Mouse (Mus musculus) MEL (cell line): ENCODE measurements around the gene Fcrlb. TPM values are rescaled to one million over a fixed set of nuclear protein-coding genes. Genes with fewer than 3 reads are reported as not detected.

Source experiments
- DNase-seq: peaks from one replicate; pipeline ENCODE4 v3.0.0; 2011; ENCODE audit warnings: low read depth, low spot score
- H3K27ac ChIP-seq: 2 replicates; pipeline ENCODE4 v1.5.1; 2012; ENCODE audit warnings: low read depth, mild to moderate bottlenecking, control low read depth, low read length, moderate library complexity; ENCODE audit not compliant: control insufficient read depth
- H3K27me3 ChIP-seq, 2 experiments: fragments of 150-350 bp in 1 of 2; sonication (generic) in 1 of 2; 2 replicates each; pipeline ENCODE4 v1.6.1; 2012; ENCODE audit warnings: low read length in 2 of 2, mild to moderate bottlenecking in 2 of 2, improper control_type of control experiment in 1 of 2, moderate library complexity in 1 of 2; ENCODE audit not compliant: insufficient read depth in 2 of 2, control insufficient read depth in 1 of 2
- H3K36me3 ChIP-seq, 2 experiments: 2 replicates each; pipeline ENCODE4 v1.6.1; 2012 to 2014; ENCODE audit warnings: low read length in 2 of 2, improper control_type of control experiment in 1 of 2, inconsistent platforms in 1 of 2, mild to moderate bottlenecking in 1 of 2; ENCODE audit not compliant: insufficient read depth in 2 of 2, control insufficient read depth in 1 of 2
- H3K4me1 ChIP-seq, 2 experiments: fragments of 150-350 bp in 1 of 2; sonication (generic) in 1 of 2; 2 replicates each; pipeline ENCODE4 v1.6.1; 2012; ENCODE audit warnings: low read length in 2 of 2, improper control_type of control experiment in 1 of 2, mild to moderate bottlenecking in 1 of 2; ENCODE audit not compliant: insufficient read depth in 2 of 2, control insufficient read depth in 1 of 2
- H3K4me3 ChIP-seq, 2 experiments: fragments of 150-350 bp in 1 of 2; sonication (generic) in 1 of 2; 2 replicates each; pipeline ENCODE4 v1.5.1; 2012; ENCODE audit warnings: low read depth in 2 of 2, low read length in 2 of 2, mild to moderate bottlenecking in 2 of 2, moderate library complexity in 2 of 2, control low read depth in 1 of 2, improper control_type of control experiment in 1 of 2; ENCODE audit not compliant: control insufficient read depth in 1 of 2, insufficient read depth in 1 of 2
- H3K79me2 ChIP-seq: 2 replicates; pipeline ENCODE4 v1.6.1; 2012; ENCODE audit warnings: mild to moderate bottlenecking, low read length, moderate library complexity; ENCODE audit not compliant: control insufficient read depth, poor library complexity, insufficient read depth
- H3K9ac ChIP-seq: 2 replicates; pipeline ENCODE4 v1.6.1; 2012; ENCODE audit warnings: low read depth, mild to moderate bottlenecking, control low read depth, low read length, moderate library complexity; ENCODE audit not compliant: control insufficient read depth, poor library complexity, severe bottlenecking
- H3K9me3 ChIP-seq: fragments of 150-350 bp; sonication (generic); replicated peaks from 2 replicates; pipeline ENCODE4 v1.6.1; 2012; ENCODE audit warnings: mild to moderate bottlenecking, low read length, improper control_type of control experiment, moderate library complexity; ENCODE audit not compliant: insufficient read depth
- CTCF ChIP-seq, 3 experiments: IDR thresholded peaks in 2 of 3; conservative IDR thresholded peaks in 1 of 3; 2 replicates each; pipeline ENCODE4 v1.5.1; 2011 to 2012; ENCODE audit warnings: low read length in 3 of 3, low read depth in 2 of 3, mild to moderate bottlenecking in 2 of 3, improper control_type of control experiment in 1 of 3, inconsistent platforms in 1 of 3, mixed read lengths in 1 of 3, moderate library complexity in 1 of 3; ENCODE audit not compliant: control insufficient read depth in 1 of 3, insufficient read depth in 1 of 3, poor library complexity in 1 of 3, severe bottlenecking in 1 of 3
- E2F4 ChIP-seq: IDR thresholded peaks from 2 replicates; pipeline ENCODE4 v1.6.1; 2011; ENCODE audit warnings: low read depth, low read length, improper control_type of control experiment, borderline replicate concordance
- EP300 ChIP-seq, 2 experiments: IDR thresholded peaks; 2 replicates each; pipeline ENCODE4 v1.6.1; 2011; ENCODE audit warnings: improper control_type of control experiment in 2 of 2, low read length in 2 of 2, low read depth in 1 of 2, mild to moderate bottlenecking in 1 of 2
- ETS1 ChIP-seq: IDR thresholded peaks from 2 replicates; pipeline ENCODE4 v1.6.1; 2012; ENCODE audit warnings: low read depth, mild to moderate bottlenecking, inconsistent platforms, low read length, improper control_type of control experiment, moderate library complexity
- GABPA ChIP-seq: IDR thresholded peaks from 2 replicates; pipeline ENCODE4 v1.6.1; 2012; ENCODE audit warnings: low read depth, mild to moderate bottlenecking, inconsistent platforms, low read length, improper control_type of control experiment, moderate library complexity
- GATA1 ChIP-seq: IDR thresholded peaks from 2 replicates; pipeline ENCODE4 v1.6.1; 2011; ENCODE audit warnings: low read depth, low read length, improper control_type of control experiment
- HCFC1 ChIP-seq: IDR thresholded peaks from 2 replicates; pipeline ENCODE4 v1.6.1; 2012; ENCODE audit warnings: low read depth, mild to moderate bottlenecking, inconsistent platforms, low read length, improper control_type of control experiment, moderate library complexity
- JUND ChIP-seq: IDR thresholded peaks from 2 replicates; pipeline ENCODE4 v1.6.1; 2011; ENCODE audit warnings: low read depth, mild to moderate bottlenecking, improper control_type of control experiment, low read length
- MAFK ChIP-seq: IDR thresholded peaks from 2 replicates; pipeline ENCODE4 v1.6.1; 2011; ENCODE audit warnings: low read depth, mild to moderate bottlenecking, low read length, improper control_type of control experiment, borderline replicate concordance
- MAX ChIP-seq: IDR thresholded peaks from 2 replicates; pipeline ENCODE4 v1.6.1; 2011; ENCODE audit warnings: low read length, improper control_type of control experiment
- MAZ ChIP-seq: IDR thresholded peaks from 2 replicates; pipeline ENCODE4 v1.6.1; 2012; ENCODE audit warnings: low read depth, mild to moderate bottlenecking, inconsistent platforms, low read length, improper control_type of control experiment
- MXI1 ChIP-seq: IDR thresholded peaks from 2 replicates; pipeline ENCODE4 v1.6.1; 2011; ENCODE audit warnings: mild to moderate bottlenecking, low read depth, low read length, improper control_type of control experiment
- MYB ChIP-seq: IDR thresholded peaks from 2 replicates; pipeline ENCODE4 v1.6.1; 2011; ENCODE audit warnings: mild to moderate bottlenecking, low read depth, low read length, improper control_type of control experiment
- MYC ChIP-seq: IDR thresholded peaks from 2 replicates; pipeline ENCODE4 v1.6.1; 2011; ENCODE audit warnings: low read depth, mild to moderate bottlenecking, low read length, improper control_type of control experiment, moderate library complexity
- NELFE ChIP-seq: IDR thresholded peaks from 2 replicates; pipeline ENCODE4 v1.6.1; 2011; ENCODE audit warnings: low read depth, low read length, improper control_type of control experiment
- NRF1 ChIP-seq: IDR thresholded peaks from 2 replicates; pipeline ENCODE4 v1.6.1; 2014; ENCODE audit warnings: low read depth, mild to moderate bottlenecking, inconsistent platforms, low read length, improper control_type of control experiment, moderate library complexity; ENCODE audit not compliant: poor library complexity, insufficient read depth, severe bottlenecking
- POLR2AphosphoS2 ChIP-seq: IDR thresholded peaks from 2 replicates; pipeline ENCODE4 v1.6.1; 2011; ENCODE audit warnings: low read length, improper control_type of control experiment
- POLR2AphosphoS5 ChIP-seq: IDR thresholded peaks from 2 replicates; pipeline ENCODE4 v1.6.1; 2012; ENCODE audit warnings: low read depth, borderline replicate concordance, mild to moderate bottlenecking, inconsistent platforms, low read length, moderate library complexity, mixed read lengths
- RCOR1 ChIP-seq: IDR thresholded peaks from 2 replicates; pipeline ENCODE4 v1.6.1; 2012; ENCODE audit warnings: low read depth, mild to moderate bottlenecking, inconsistent platforms, low read length, improper control_type of control experiment
- TAL1 ChIP-seq: IDR thresholded peaks from 2 replicates; pipeline ENCODE4 v1.6.1; 2012; ENCODE audit warnings: mild to moderate bottlenecking, inconsistent platforms, low read length, moderate library complexity, mixed read lengths
- TBP ChIP-seq: IDR thresholded peaks from 2 replicates; pipeline ENCODE4 v1.8.0; 2011; ENCODE audit warnings: low read depth, low read length, improper control_type of control experiment
- TCF12 ChIP-seq: IDR thresholded peaks from 2 replicates; pipeline ENCODE4 v1.6.1; 2014; ENCODE audit warnings: low read depth, mild to moderate bottlenecking, inconsistent platforms, low read length, improper control_type of control experiment, moderate library complexity
- UBTF ChIP-seq: IDR thresholded peaks from 2 replicates; pipeline ENCODE4 v1.6.1; 2012; ENCODE audit warnings: low read depth, mild to moderate bottlenecking, inconsistent platforms, low read length, improper control_type of control experiment, moderate library complexity, borderline replicate concordance; ENCODE audit not compliant: insufficient read depth
- USF1 ChIP-seq: IDR thresholded peaks from 2 replicates; pipeline ENCODE4 v1.6.1; 2014; ENCODE audit warnings: low read depth, mild to moderate bottlenecking, inconsistent platforms, low read length, improper control_type of control experiment, moderate library complexity
- USF2 ChIP-seq, 2 experiments: IDR thresholded peaks; 2 replicates each; pipeline ENCODE4 v1.6.1; 2011 to 2012; ENCODE audit warnings: improper control_type of control experiment in 2 of 2, low read length in 2 of 2, borderline replicate concordance in 1 of 2, inconsistent platforms in 1 of 2, low read depth in 1 of 2, mild to moderate bottlenecking in 1 of 2; ENCODE audit not compliant: insufficient read depth in 1 of 2
- ZC3H11A ChIP-seq: IDR thresholded peaks from 2 replicates; pipeline ENCODE4 v1.6.1; 2012; ENCODE audit warnings: low read depth, mild to moderate bottlenecking, inconsistent platforms, low read length, improper control_type of control experiment
- ZKSCAN1 ChIP-seq: IDR thresholded peaks from 2 replicates; pipeline ENCODE4 v1.6.1; 2012; ENCODE audit warnings: low read depth, mild to moderate bottlenecking, inconsistent platforms, low read length, improper control_type of control experiment, moderate library complexity
- ZNF384 ChIP-seq: IDR thresholded peaks from 2 replicates; pipeline ENCODE4 v1.6.1; 2012; ENCODE audit warnings: low read depth, mild to moderate bottlenecking, inconsistent platforms, low read length, improper control_type of control experiment
- polyA plus RNA-seq, 2 experiments: library from polyadenylated mRNA; stranded (reverse) in 1 of 2; unstranded in 1 of 2; fragments of >175 nt in 1 of 2; fragments of >200 nt in 1 of 2; gene quantifications; 2 replicates each; pipeline versions ENCODE4 v1.2.1 to v1.2.4; 2012; ENCODE audit warnings: low replicate concordance in 2 of 2, low read depth in 1 of 2; ENCODE audit not compliant: insufficient read length in 2 of 2, insufficient read depth in 1 of 2, missing spikeins in 1 of 2
- total RNA-seq: library from RNA; depleted of rRNA; stranded (reverse); fragments of 300-350 nt; gene quantifications from 2 replicates; pipeline ENCODE4 v1.2.3, GENCODE M21; 2012

The Fcrlb gene
- total and polyA plus RNA-seq, 3 experiments, result not detected

DNA sequence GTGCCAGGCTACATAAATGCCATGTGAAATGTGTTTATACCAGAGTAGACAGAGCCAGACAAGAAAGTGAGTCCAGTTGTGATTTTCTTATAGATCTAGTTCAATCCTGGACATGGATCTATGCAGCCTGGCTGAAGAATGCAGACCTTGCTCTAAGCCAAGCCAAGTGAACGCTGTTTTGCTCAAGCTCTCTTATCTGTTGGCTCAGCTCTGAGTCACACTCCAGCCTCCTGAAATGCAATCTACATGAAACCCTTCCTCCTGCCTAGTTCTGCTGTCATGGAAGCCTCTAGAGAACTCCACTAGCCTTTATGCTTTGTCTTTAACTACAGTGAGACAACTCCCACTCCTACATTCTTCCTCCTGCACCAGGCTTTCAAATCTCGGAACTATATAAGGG is 49.6 kb upstream of the Fcrlb start (continued):
- TF ChIP-seq EP300 (IDR thresholded peaks at IDR 0.05; ENCODE audit: low read depth in 1 of 2, low read length in 2 of 2) (peak; percentile 68 to 91), TCF12 (0 out of 2 replicates have a peak, but pooled peaks have one; percentile 7), CTCF (IDR thresholded peaks at IDR 0.05 in 2 of 3, conservative IDR thresholded peaks at IDR 0.05 in 1 of 3; ENCODE audit: control insufficient read depth in 1 of 3, insufficient read depth in 1 of 3, low read depth in 2 of 3, low read length in 3 of 3, poor library complexity in 1 of 3, severe bottlenecking in 1 of 3) (no peak)

DNA sequence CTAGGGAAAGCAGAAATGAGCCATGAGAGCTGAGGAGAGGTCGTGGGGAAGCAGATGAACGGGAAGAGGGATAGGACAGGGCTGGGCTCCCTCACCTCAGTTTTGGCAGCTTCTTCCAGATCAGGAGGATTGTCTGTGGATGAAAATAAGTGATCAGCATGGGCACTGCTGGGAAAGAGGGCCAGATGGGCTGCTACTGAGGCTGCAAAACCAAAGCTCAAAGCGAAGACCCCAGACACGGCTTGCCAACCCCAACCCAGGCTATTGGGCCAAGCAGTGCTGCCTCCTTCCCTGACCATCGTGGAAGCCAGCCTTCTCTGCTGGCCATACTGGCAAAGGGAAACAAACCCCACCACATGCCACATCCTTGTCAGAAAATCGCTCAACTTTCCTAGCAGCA is 48.4 kb upstream of the Fcrlb start:
- DNase-seq, result no peak
- TF ChIP-seq UBTF (no peak), USF1 (no peak), USF2 (IDR thresholded peaks at IDR 0.05; ENCODE audit: borderline replicate concordance in 1 of 2, insufficient read depth in 1 of 2, low read depth in 1 of 2, low read length in 2 of 2) (no peak), GABPA (no peak), GATA1 (no peak), ZC3H11A (no peak), EP300 (IDR thresholded peaks at IDR 0.05; ENCODE audit: low read depth in 1 of 2, low read length in 2 of 2) (no peak), HCFC1 (no peak), E2F4 (no peak), NRF1 (no peak), NELFE (no peak), JUND (no peak), RCOR1 (no peak), POLR2AphosphoS2 (no peak), TBP (no peak)
- Histone ChIP-seq H3K27me3 (no peaks in the 10 kb centered on the region), H3K36me3 (peaks cover 0 to 46% of the 10 kb centered on the region in 2 experiments; a peak in 2 of 4 replicates), H3K27ac (no peak overlapping the region), H3K4me3 (no peak overlapping the region), H3K4me1 (peaks cover 32 to 35% of the 10 kb centered on the region in 2 experiments), H3K9me3 (no peaks in the 10 kb centered on the region), H3K79me2 (no peaks in the 10 kb centered on the region), H3K9ac (no peak overlapping the region)

DNA sequence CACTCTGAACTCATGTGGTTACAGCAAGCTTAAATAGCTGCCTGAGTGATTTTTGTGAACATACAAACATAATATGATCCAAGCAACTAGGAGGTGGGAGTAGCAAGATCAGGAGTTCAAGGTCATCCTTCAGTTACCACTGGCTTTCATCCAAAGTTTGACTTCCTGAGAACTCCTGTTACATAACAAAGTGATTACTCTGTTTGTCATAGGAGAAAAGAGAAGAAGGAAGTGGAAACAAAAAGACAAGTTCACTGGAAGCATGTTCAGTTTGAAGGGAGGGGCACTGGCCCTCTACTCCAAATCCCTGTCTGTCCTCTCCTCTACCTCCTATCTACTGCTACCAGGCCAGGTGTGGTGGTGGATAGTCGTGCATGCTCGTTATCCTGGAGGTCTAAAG is 47.0 kb upstream of the Fcrlb start:
- H3K27ac ChIP-seq, result peak overlapping the region; percentile 51; the same call in 1 of the 2 replicates
- H3K9me3 ChIP-seq, result no peaks in the 10 kb centered on the region
- H3K79me2 ChIP-seq, result no peaks in the 10 kb centered on the region
- DNase-seq, result peak; percentile 62
- peaks cover 32 to 35% of the 10 kb centered on the region in 2 experiments for H3K4me1 ChIP-seq
- no peak overlapping the region for H3K9ac ChIP-seq
- H3K27me3 ChIP-seq, result no peaks in the 10 kb centered on the region
- peaks cover 0 to 46% of the 10 kb centered on the region in 2 experiments; a peak in 2 of 4 replicates for H3K36me3 ChIP-seq
- no peak overlapping the region for H3K4me3 ChIP-seq
- TF ChIP-seq RCOR1 (no peak), EP300 (IDR thresholded peaks at IDR 0.05; ENCODE audit: low read depth in 1 of 2, low read length in 2 of 2) (peak in 1 of 2 experiments; percentile 40; a peak in 1 of 4 replicates), NELFE (no peak), HCFC1 (no peak), ZKSCAN1 (no peak), MAZ (0 out of 2 replicates have a peak, but pooled peaks have one; percentile 41), GATA1 (no peak), MYC (0 out of 2 replicates have a peak, but pooled peaks have one; percentile 38), ZNF384 (no peak), TCF12 (peak; percentile 15; the same call in 1 of the 2 replicates), MAFK (no peak), MYB (no peak), MAX (no peak), POLR2AphosphoS5 (no peak), ETS1 (no peak), TAL1 (peak; percentile 33; the same call in 1 of the 2 replicates), GABPA (no peak), MXI1 (no peak), JUND (no peak)
